Mouse (Mus musculus) ES-Bruce4 (cell line): ENCODE results near the gene Pomt1.

Source experiments
- CTCF ChIP-seq: IDR thresholded peaks from one replicate; pipeline ENCODE4 v1.8.1; 2011; ENCODE audit warnings: low read depth, low read length
- EP300 ChIP-seq: IDR thresholded peaks from 2 replicates; pipeline ENCODE4 v1.6.1; 2011; ENCODE audit warnings: low read depth, low read length; ENCODE audit not compliant: insufficient read depth
- POLR2A ChIP-seq: IDR thresholded peaks from one replicate; pipeline ENCODE4 v1.8.1; 2011; ENCODE audit warnings: low read length; ENCODE audit not compliant: insufficient read depth

- TF ChIP-seq POLR2A: no peak
- no peak for TF ChIP-seq CTCF
- TF ChIP-seq EP300: no peak
Observed at GRCm38 (mm10) chr2:32218113-32218512, 18.3 kb upstream of the Pomt1 start.
